Mouse (Mus musculus) olfactory bulb, adult 2 months (tissue): ENCODE data around the gene Smarca2.

Source experiments
- CTCF ChIP-seq: fragments of 200-500 bp; IDR thresholded peaks from 2 replicates; pipeline ENCODE4 v1.5.1; 2012; ENCODE audit warnings: low read depth, mild to moderate bottlenecking, low read length, moderate library complexity; ENCODE audit not compliant: insufficient read depth
- POLR2A ChIP-seq: fragments of 200-500 bp; IDR thresholded peaks from 2 replicates; pipeline ENCODE4 v1.6.1; 2012; ENCODE audit warnings: mild to moderate bottlenecking, low read depth, low read length, moderate library complexity; ENCODE audit not compliant: insufficient read depth

DNA sequence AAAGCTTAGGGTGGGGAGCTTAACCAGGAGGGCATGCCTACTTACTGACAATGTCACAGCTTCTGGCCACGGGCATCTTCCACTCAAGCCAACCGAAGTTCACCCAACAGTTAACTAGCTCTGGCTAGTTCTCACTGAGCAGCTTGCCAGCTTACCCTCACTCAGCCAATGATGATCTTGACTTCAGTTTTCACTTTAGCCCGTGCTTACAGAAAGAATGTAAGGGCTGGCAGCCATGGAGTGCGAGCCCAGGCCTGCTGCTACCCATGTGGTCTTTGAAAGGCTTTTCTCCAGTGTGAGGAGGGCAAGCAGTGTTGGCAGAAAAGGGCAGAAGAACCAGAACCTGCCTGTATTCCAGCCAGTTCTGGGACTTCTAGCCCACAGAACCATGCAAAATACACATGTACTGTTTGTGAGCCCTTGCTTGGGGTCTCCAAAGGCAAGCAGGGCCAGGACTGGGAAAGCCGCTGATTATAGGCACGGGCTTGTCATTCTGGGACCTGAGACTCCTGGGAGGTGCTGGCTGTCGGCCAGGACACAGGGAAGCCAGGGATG, 128.8 kb downstream of the Smarca2 start:
- TF ChIP-seq POLR2A (no peak), CTCF (no peak)
